Comparison of ENCODE assay signal across 8 mouse cellular contexts in the genomic region with DNA sequence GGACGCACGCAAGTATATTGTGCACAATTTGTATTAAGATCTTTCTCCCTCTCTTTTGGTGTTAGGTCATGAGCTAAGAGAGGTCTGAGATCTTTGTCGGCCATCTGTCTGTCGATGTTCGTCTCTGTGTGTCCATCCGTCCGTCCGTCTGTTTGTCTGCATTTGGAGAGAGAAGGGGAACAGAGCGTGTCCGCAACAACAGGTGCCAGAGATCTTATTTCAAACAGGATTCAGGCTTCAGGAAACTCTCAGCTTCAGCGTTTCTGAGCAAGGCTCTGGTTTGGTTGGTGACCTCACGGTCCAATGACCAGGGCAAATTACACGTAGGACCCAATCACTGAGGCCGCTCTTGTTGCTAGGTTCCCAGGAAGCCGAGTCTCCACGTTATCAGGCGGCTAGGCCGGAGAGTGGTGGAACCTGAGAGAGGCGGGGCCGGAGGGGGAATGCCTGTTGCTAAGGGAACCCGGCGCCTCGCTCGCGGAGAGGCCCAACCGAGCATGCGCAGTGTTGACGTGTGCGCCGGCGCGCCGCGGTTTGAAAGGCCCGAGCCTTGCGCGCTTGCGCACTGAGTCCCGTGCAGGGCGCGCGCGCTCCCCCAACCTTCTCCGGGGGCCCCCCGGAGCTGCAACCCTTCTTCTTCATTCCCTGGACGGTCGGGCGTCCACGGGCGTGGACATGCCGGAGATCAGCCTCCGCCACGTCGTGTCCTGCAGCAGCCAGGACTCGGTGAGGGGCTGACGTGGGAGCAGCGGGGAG. TPM values are rescaled to one million over a fixed set of nuclear protein-coding genes. Genes with fewer than 3 reads are reported as not detected.
DNase-seq lines count a peak whose midpoint lies in the region; ATAC-seq and TF ChIP-seq lines count a peak whose summit lies in the region.

No protein-coding gene starts in this region.

- in situ Hi-C loops in Patski (cut with MboI; ENCODE audit: low pct_unique_long_range_greater_than_20kb): no loop called here

- peaks cover 20% of the 10 kb centered on the region for H3K36me3 ChIP-seq in hindbrain, embryonic 13.5 days

- under 1% methylated on average over 57 of the region's 57 CpGs for WGBS in hindbrain, embryonic 13.5 days

- peak; percentile 91 for DNase-seq in Patski (ENCODE audit: low read depth, low spot score)
- peak; percentile 99 to 100 for DNase-seq in cerebellum, postnatal 14 days
- peak; percentile 98 to 99 for DNase-seq in frontal cortex, postnatal 14 days (ENCODE audit: low spot score in 2 of 2)
- peak; percentile 95 to 96 for DNase-seq in layer of hippocampus, postnatal 25 days (ENCODE audit: extremely low spot score in 1 of 2, low spot score in 1 of 2)
- DNase-seq in lung, postnatal 25 days (ENCODE audit: low spot score): peak; percentile 100
- DNase-seq in retina, embryonic 14.5 days (ENCODE audit: low spot score): peak; percentile 99
- peak; percentile 99 for DNase-seq in thymus, postnatal 4 days

- H3K4me2 ChIP-seq in hindbrain, embryonic 13.5 days: peak overlapping the region; percentile 74

- peak overlapping the region; percentile 84 for H3K9ac ChIP-seq in hindbrain, embryonic 13.5 days

- no peak for TF ChIP-seq CTCF in Patski (IDR thresholded peaks at IDR 0.05)

- H3K9me3 ChIP-seq in hindbrain, embryonic 13.5 days: no peaks in the 10 kb centered on the region

- POLR2A ChIA-PET in Patski (lab: Charles Lee): interaction anchor here (1.0 to 2.9 kb wide), 4 partner anchors 8 to 18 kb away, joined by 3 to 15 read pairs (median 6); partner anchors contain the start of gene Irgq

- peaks cover 19% of the 10 kb centered on the region for H3K4me1 ChIP-seq in hindbrain, embryonic 13.5 days (replicated peaks)

- H3K27ac ChIP-seq in hindbrain, embryonic 13.5 days: peak overlapping the region; percentile 75

- H3K4me3 ChIP-seq in hindbrain, embryonic 13.5 days: peak overlapping the region; percentile 74

- H3K27me3 ChIP-seq in Patski: no peaks in the 10 kb centered on the region
- H3K27me3 ChIP-seq in hindbrain, embryonic 13.5 days: no peaks in the 10 kb centered on the region

- CTCF ChIA-PET in Patski (lab: Charles Lee): interaction anchor here (0.9 to 4.3 kb wide), 5 partner anchors 10 to 116 kb away, joined by 3 to 32 read pairs (median 3); partner anchors contain the start of gene Irgq

- peak; percentile 98 for ATAC-seq in Patski
- peak; percentile 97 for ATAC-seq in hindbrain, embryonic 13.5 days (ENCODE audit: low FRiP score)

RNA-seq across cellular contexts. Expression of gene Xrcc1, which starts 0.7 kb away (rescaled TPM):
- 60.3 TPM for polyA plus RNA-seq in Patski (2021)
- 61.3 and 63.9 TPM in 2 replicates for polyA plus RNA-seq in hindbrain, embryonic 13.5 days (2015; fragmentation: Nextera tagmentation; extraction: Ambion mirVana)
- 10 to 100 TPM; 34.8 to 43.0 TPM for total RNA-seq in layer of hippocampus, postnatal 25 days (2021)

RNA-seq across cellular contexts. Expression of gene Pinlyp, which starts 0.9 kb away (rescaled TPM):
- 0.26 TPM for polyA plus RNA-seq in Patski (2021)
- polyA plus RNA-seq in hindbrain, embryonic 13.5 days (2015; fragmentation: Nextera tagmentation; extraction: Ambion mirVana): not detected in 2 replicates
- not detected for total RNA-seq in layer of hippocampus, postnatal 25 days (2021)

RNA-seq across cellular contexts. Expression of gene Irgq, which starts 16.3 kb away (rescaled TPM):
- 28.8 TPM for polyA plus RNA-seq in Patski (2021)
- polyA plus RNA-seq in hindbrain, embryonic 13.5 days (2015; fragmentation: Nextera tagmentation; extraction: Ambion mirVana): 21.1 TPM in 2 replicates
- 10 to 100 TPM; 69.0 to 71.9 TPM for total RNA-seq in layer of hippocampus, postnatal 25 days (2021)

RNA-seq across cellular contexts. Expression of gene AC161166.1, which starts 34.6 kb away (rescaled TPM):
- polyA plus RNA-seq in Patski (2021): 0.21 TPM
- 1.1 and 1.6 TPM in 2 replicates for polyA plus RNA-seq in hindbrain, embryonic 13.5 days (2015; fragmentation: Nextera tagmentation; extraction: Ambion mirVana)
- total RNA-seq in layer of hippocampus, postnatal 25 days (2021): not detected

RNA-seq across cellular contexts. Expression of gene Zfp428, which starts 40.0 kb away (rescaled TPM):
- 32.4 TPM for polyA plus RNA-seq in Patski (2021)
- polyA plus RNA-seq in hindbrain, embryonic 13.5 days (2015; fragmentation: Nextera tagmentation; extraction: Ambion mirVana): 259 and 270 TPM in 2 replicates
- 10 to 100 TPM; 39.8 to 45.0 TPM for total RNA-seq in layer of hippocampus, postnatal 25 days (2021)

Comparison
In these comparisons a context has a peak if more than half of its experiments do, and no peak if none do; other contexts are left out.
1. Peak in every context shown above with its lines: DNase-seq, ATAC-seq, H3K4me3 ChIP-seq and H3K27ac ChIP-seq.